Comparison of ENCODE assay signal across 8 mouse cellular contexts in genomic region chr2:122665973-122666875, GRCm38 (mm10). TPM values are rescaled to one million over a fixed set of nuclear protein-coding genes. Genes with fewer than 3 reads are reported as not detected.
DNase-seq lines count a peak whose midpoint lies in the region; ATAC-seq and TF ChIP-seq lines count a peak whose summit lies in the region.

No protein-coding gene starts in this region.

- no peak overlapping the region for H3K27ac ChIP-seq in hindbrain, embryonic 14.5 days
- H3K27ac ChIP-seq in hindbrain, embryonic 12.5 days, result no peak overlapping the region

- DNase-seq in hindbrain, embryonic 14.5 days (ENCODE audit: low spot score), result peak; percentile 55
- peak; percentile 40 to 59 for DNase-seq in CD8-positive naive resting alpha-beta T cell, adult 2 months (ENCODE audit: low read depth in 2 of 2, low spot score in 2 of 2)
- peak; percentile 42 for DNase-seq in brain, embryonic 14.5 days (ENCODE audit: low read depth)
- DNase-seq in gastrocnemius, postnatal 10 days, result peak; percentile 34
- peak; percentile 59 to 68 for DNase-seq in kidney, postnatal 4 days
- peak; percentile 83 for DNase-seq in naive thymus-derived CD4-positive, alpha-beta T cell, adult 2 months (ENCODE audit: low read depth)
- DNase-seq in thymus, postnatal 36 days, result peak; percentile 59 to 62

- H3K36me3 ChIP-seq in hindbrain, embryonic 14.5 days (replicated peaks; ENCODE audit: control insufficient read depth, insufficient read depth), result no peaks in the 10 kb centered on the region
- H3K36me3 ChIP-seq in hindbrain, embryonic 12.5 days, result no peaks in the 10 kb centered on the region

- peak; percentile 61 for TF ChIP-seq CTCF in brain, embryonic 14.5 days (IDR thresholded peaks at IDR 0.05; ENCODE audit: borderline replicate concordance, extremely low read depth, insufficient read depth, insufficient read length)

- H3K9ac ChIP-seq in hindbrain, embryonic 14.5 days, result no peak overlapping the region
- no peak overlapping the region for H3K9ac ChIP-seq in hindbrain, embryonic 12.5 days

- no peak for TF ChIP-seq POLR2A in brain, embryonic 14.5 days (IDR thresholded peaks at IDR 0.05; ENCODE audit: borderline replicate concordance, extremely low read depth, insufficient read depth, insufficient read length, poor library complexity, severe bottlenecking)

- no peak for ATAC-seq in hindbrain, embryonic 14.5 days (ENCODE audit: low FRiP score)
- ATAC-seq in hindbrain, embryonic 12.5 days (ENCODE audit: low FRiP score), result no peak

- H3K9me3 ChIP-seq in hindbrain, embryonic 14.5 days (ENCODE audit: control insufficient read depth, low read length), result no peaks in the 10 kb centered on the region
- no peaks in the 10 kb centered on the region for H3K9me3 ChIP-seq in hindbrain, embryonic 12.5 days (replicated peaks)

- no peaks in the 10 kb centered on the region for H3K4me1 ChIP-seq in hindbrain, embryonic 14.5 days (replicated peaks; ENCODE audit: control insufficient read depth, insufficient read depth, low read length)
- H3K4me1 ChIP-seq in hindbrain, embryonic 12.5 days, result no peaks in the 10 kb centered on the region

- H3K4me2 ChIP-seq in hindbrain, embryonic 14.5 days (replicated peaks), result no peak overlapping the region
- H3K4me2 ChIP-seq in hindbrain, embryonic 12.5 days (replicated peaks), result no peak overlapping the region

- 51% methylated on average over 12 of the region's 12 CpGs for WGBS in hindbrain, embryonic 14.5 days
- WGBS in hindbrain, embryonic 12.5 days, result 53% methylated on average over 12 of the region's 12 CpGs

- no peak overlapping the region for H3K4me3 ChIP-seq in hindbrain, embryonic 14.5 days (replicated peaks; ENCODE audit: low read length)
- H3K4me3 ChIP-seq in hindbrain, embryonic 12.5 days, result no peak overlapping the region

- H3K27me3 ChIP-seq in hindbrain, embryonic 14.5 days (ENCODE audit: control insufficient read depth, insufficient read depth, low read length), result no peaks in the 10 kb centered on the region
- peaks cover 2% of the 10 kb centered on the region; the same call in 1 of the 2 replicates for H3K27me3 ChIP-seq in hindbrain, embryonic 12.5 days

RNA-seq across cellular contexts. Expression of gene AA467197, which starts 29.4 kb away (rescaled TPM):
- polyA plus RNA-seq in hindbrain, embryonic 14.5 days (2014; fragmentation: Nextera tagmentation; extraction: Ambion mirVana), result 0.86 and 1.0 TPM in 2 replicates
- polyA plus RNA-seq in hindbrain, embryonic 12.5 days (2016; fragmentation: Nextera tagmentation; extraction: Ambion mirVana), result 0.34 and 0.84 TPM in 2 replicates
- polyA plus RNA-seq in brain, embryonic 14.5 days (2012; rRNA removed), result 0.38 TPM in 1 of 2 replicates, not detected in the other
- under 1 TPM in 1 of 2 experiments, not detected in 1; 0.34 TPM for total RNA-seq in gastrocnemius, postnatal 10 days (2021)

RNA-seq across cellular contexts. Expression of gene Slc30a4, which starts 36.2 kb away (rescaled TPM):
- 13.0 and 13.6 TPM in 2 replicates for polyA plus RNA-seq in hindbrain, embryonic 14.5 days (2014; fragmentation: Nextera tagmentation; extraction: Ambion mirVana)
- 11.8 and 12.8 TPM in 2 replicates for polyA plus RNA-seq in hindbrain, embryonic 12.5 days (2016; fragmentation: Nextera tagmentation; extraction: Ambion mirVana)
- 10.6 and 12.3 TPM in 2 replicates for polyA plus RNA-seq in brain, embryonic 14.5 days (2012; rRNA removed)
- 10 to 100 TPM; 17.9 to 19.1 TPM for total RNA-seq in gastrocnemius, postnatal 10 days (2021)

RNA-seq across cellular contexts. Expression of gene Gatm, which starts 55.1 kb away (rescaled TPM):
- 42.5 and 56.6 TPM in 2 replicates for polyA plus RNA-seq in hindbrain, embryonic 14.5 days (2014; fragmentation: Nextera tagmentation; extraction: Ambion mirVana)
- 18.1 and 21.4 TPM in 2 replicates for polyA plus RNA-seq in hindbrain, embryonic 12.5 days (2016; fragmentation: Nextera tagmentation; extraction: Ambion mirVana)
- polyA plus RNA-seq in brain, embryonic 14.5 days (2012; rRNA removed), result 16.3 and 25.1 TPM in 2 replicates
- total RNA-seq in gastrocnemius, postnatal 10 days (2021), result 100 to 1,000 TPM; 181 to 186 TPM
